In the genomic region with DNA sequence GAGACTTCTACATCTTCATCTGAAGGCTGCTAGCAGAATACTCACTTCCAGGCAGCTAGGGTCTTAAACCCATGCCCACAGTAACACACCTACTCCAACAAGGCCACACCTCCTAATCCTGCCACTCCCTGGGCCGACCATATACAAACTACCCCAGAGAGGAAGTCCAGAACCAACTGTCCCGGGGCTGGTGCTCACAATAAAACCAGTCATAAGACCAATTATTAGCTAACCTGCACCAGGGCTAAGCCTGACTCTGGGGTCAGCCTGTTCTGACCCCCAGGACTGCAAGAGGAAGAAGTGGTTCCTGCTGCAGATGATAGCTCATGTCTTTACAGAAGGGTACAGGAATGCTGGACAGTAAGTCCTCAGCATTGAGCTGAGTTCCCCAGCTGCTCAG, we compare ENCODE assay signal across 23 mouse cellular contexts. TPM values are rescaled to one million over a fixed set of nuclear protein-coding genes. Genes with fewer than 3 reads are reported as not detected.
A peak's percentile ranks its signal among the peaks of the same experiment; 100 is the strongest.
DNase-seq lines count a peak whose midpoint lies in the region; ATAC-seq and TF ChIP-seq lines count a peak whose summit lies in the region.
"Had no signal": no experiment of that assay in that cellular context is flagged by ENCODE, and none has a peak within 500 bp of the region (broad histone marks: within the 10 kb centered on the region; RNA-seq: fewer than 3 reads in every experiment).

No protein-coding gene starts in this region.

- no peak for TF ChIP-seq CTCF in testis, adult 2 months (IDR thresholded peaks at IDR 0.05; ENCODE audit: control insufficient read depth, insufficient read depth, insufficient replicate concordance, low read depth, low read length)
- TF ChIP-seq CTCF in liver, postnatal 0 days (IDR thresholded peaks at IDR 0.05; ENCODE audit: low read depth): no peak

- H3K9ac ChIP-seq in liver, postnatal 0 days (replicated peaks): no peak overlapping the region
- H3K9ac ChIP-seq: embryonic facial prominence, embryonic 15.5 days; neural tube, embryonic 12.5 days had no signal

- no peak for ATAC-seq in liver, postnatal 0 days
- ATAC-seq: CD4-positive, CD25-positive, alpha-beta regulatory T cell, adult 4 months; forebrain, embryonic 14.5 days had no signal

- H3K4me1 ChIP-seq in testis, adult 2 months (ENCODE audit: control insufficient read depth, insufficient read depth, low read length): no peaks in the 10 kb centered on the region; the same call in 1 of the 2 replicates
- H3K4me1 ChIP-seq in liver, postnatal 0 days (ENCODE audit: insufficient read depth): peaks cover 31% of the 10 kb centered on the region
- H3K4me1 ChIP-seq: neural tube, embryonic 12.5 days had no signal

- TF ChIP-seq EP300 in liver, postnatal 0 days (IDR thresholded peaks at IDR 0.05; ENCODE audit: low read depth): no peak

- intact Hi-C loops in heart, postnatal 10 days (cut with DNase I): no loop called here

- peak; percentile 80 for DNase-seq in heart, adult 11 months
- DNase-seq in heart, postnatal 10 days: no peak
- no peak for DNase-seq in testis, postnatal 14 days (ENCODE audit: low spot score)
- peak; percentile 15 for DNase-seq in liver, postnatal 0 days
- DNase-seq in MN1 (ENCODE audit: low spot score): no peak
- no peak for DNase-seq in B cell, adult 2 months
- DNase-seq in urinary bladder, adult 2 months (ENCODE audit: low spot score): no peak
- DNase-seq: adrenal gland, postnatal 25 days; cerebellum, adult 2 months; cerebellum, postnatal 25 days; gastrocnemius, adult 2 months; kidney, postnatal 10 days; lung, postnatal 10 days; midbrain, embryonic 14.5 days; retina, postnatal 1 day; thymus, postnatal 36 days had no signal

- H3K4me3 ChIP-seq in testis, adult 2 months (ENCODE audit: control insufficient read depth, low read depth, low read length): peak overlapping the region; percentile 80
- no peak overlapping the region for H3K4me3 ChIP-seq in liver, postnatal 0 days (ENCODE audit: low read depth, low read length)
- H3K4me3 ChIP-seq: embryonic facial prominence, embryonic 15.5 days; gastrocnemius, adult 2 months; left cerebral cortex, adult 2 months; neural tube, embryonic 12.5 days had no signal

- peak; percentile 25; the same call in 1 of the 2 replicates for TF ChIP-seq POLR2A in testis, adult 2 months (IDR thresholded peaks at IDR 0.05; ENCODE audit: control insufficient read depth, low read depth, low read length)

- H3K27ac ChIP-seq in testis, adult 2 months (ENCODE audit: control insufficient read depth, insufficient read depth, low read depth, low read length): no peak overlapping the region
- H3K27ac ChIP-seq in liver, postnatal 0 days (ENCODE audit: low read depth): peak overlapping the region; percentile 44
- H3K27ac ChIP-seq: embryonic facial prominence, embryonic 15.5 days; gastrocnemius, adult 2 months; left cerebral cortex, adult 2 months; neural tube, embryonic 12.5 days had no signal

- H3K27me3 ChIP-seq in testis, adult 2 months (ENCODE audit: control insufficient read depth, insufficient read depth, low read length): no peaks in the 10 kb centered on the region
- H3K27me3 ChIP-seq in liver, postnatal 0 days (ENCODE audit: insufficient read depth, low read length): no peaks in the 10 kb centered on the region
- H3K27me3 ChIP-seq: embryonic facial prominence, embryonic 15.5 days; neural tube, embryonic 12.5 days had no signal

- H3K9me3 ChIP-seq in liver, postnatal 0 days (ENCODE audit: low read length): no peaks in the 10 kb centered on the region
- H3K9me3 ChIP-seq: embryonic facial prominence, embryonic 15.5 days; neural tube, embryonic 12.5 days had no signal

- no peak overlapping the region for H3K4me2 ChIP-seq in liver, postnatal 0 days (ENCODE audit: low read depth, low read length)
- H3K4me2 ChIP-seq: embryonic facial prominence, embryonic 15.5 days; heart, embryonic 11.5 days; neural tube, embryonic 12.5 days had no signal

- WGBS in liver, postnatal 0 days (ENCODE audit: insufficient replicate concordance): 36% methylated on average over 2 of the region's 2 CpGs

- no peaks in the 10 kb centered on the region for H3K36me3 ChIP-seq in testis, adult 2 months (ENCODE audit: control insufficient read depth, insufficient read depth, low read length)
- H3K36me3 ChIP-seq in liver, postnatal 0 days (replicated peaks; ENCODE audit: insufficient read depth, low read length): no peaks in the 10 kb centered on the region
- H3K36me3 ChIP-seq: embryonic facial prominence, embryonic 15.5 days; neural tube, embryonic 12.5 days had no signal

RNA-seq across cellular contexts. Expression of gene Susd1, which starts 17.0 kb away (rescaled TPM):
- total RNA-seq in heart, postnatal 10 days (2021): under 1 TPM; 0.47 to 0.91 TPM
- polyA plus RNA-seq in testis, adult 2 months (2012; rRNA removed): 3.1 and 4.8 TPM in 2 replicates
- 7.2 and 7.4 TPM in 2 replicates for polyA plus RNA-seq in liver, postnatal 0 days (2015; fragmentation: Nextera tagmentation; extraction: Ambion mirVana)
- 15.0 and 17.6 TPM in 2 replicates for polyA plus RNA-seq in urinary bladder, adult 2 months (2012; rRNA removed)

Comparison
In these comparisons a context has a peak if more than half of its experiments do, and no peak if none do; other contexts are left out.
1. DNase-seq: peak in heart, adult 11 months (single experiment) and liver, postnatal 0 days (single experiment); none in heart, postnatal 10 days (0 of 2), testis, postnatal 14 days (single experiment), MN1 (single experiment), B cell, adult 2 months (0 of 2) and urinary bladder, adult 2 months (single experiment).